Mouse (Mus musculus) limb, embryonic 10.5 days (tissue): ENCODE results near the gene Srbd1. TPM values are rescaled to one million over a fixed set of nuclear protein-coding genes. Genes with fewer than 3 reads are reported as not detected.
A peak's percentile ranks its signal among the peaks of the same experiment; 100 is the strongest.

Experiments used
- DNase-seq: peaks from one replicate; pipeline ENCODE4 v3.0.0-alpha.2; 2017; ENCODE audit warnings: low spot score
- H3K27ac ChIP-seq: fragments of 300-500 bp; sonication (generic); 2 replicates; pipeline ENCODE4 v1.5.1; 2016; ENCODE audit warnings: mild to moderate bottlenecking
- H3K27me3 ChIP-seq: fragments of 300-500 bp; sonication (generic); 2 replicates; pipeline ENCODE4 v1.6.1; 2016; ENCODE audit warnings: low read depth, mild to moderate bottlenecking; ENCODE audit not compliant: poor library complexity, severe bottlenecking
- H3K36me3 ChIP-seq: fragments of 300-500 bp; sonication (generic); 2 replicates; pipeline ENCODE4 v1.6.1; 2016; ENCODE audit warnings: mild to moderate bottlenecking, moderate library complexity
- H3K4me1 ChIP-seq: fragments of 300-500 bp; sonication (generic); 2 replicates; pipeline ENCODE4 v1.6.1; 2016
- H3K4me3 ChIP-seq: fragments of 300-500 bp; sonication (generic); 2 replicates; pipeline ENCODE4 v1.5.1; 2016; ENCODE audit warnings: mild to moderate bottlenecking, moderate library complexity
- H3K9me3 ChIP-seq: fragments of 300-500 bp; sonication (generic); replicated peaks from 2 replicates; pipeline ENCODE4 v1.6.1; 2016; ENCODE audit warnings: mild to moderate bottlenecking
- WGBS: fragments of 180-500 bp; shearing (Covaris S2); methylation state at CpG from one replicate; pipeline ENCODE4 v1.1.7; 2016; 5-methylcytosine and 5-hydroxymethylcytosine counted together
- polyA plus RNA-seq: library from polyadenylated mRNA; unstranded; fragments of >200 nt; fragmentation: Nextera tagmentation; extraction: Ambion mirVana; gene quantifications from 2 replicates; pipeline ENCODE4 v1.2.1, GENCODE M21; 2016

The Srbd1 gene
- polyA plus RNA-seq, 1 experiment from 2014 or later, result 24.5 TPM

- Histone ChIP-seq H3K4me3 (no peak overlapping the region), H3K27ac (no peak overlapping the region), H3K27me3 (peaks cover 76% of the 10 kb centered on the region), H3K36me3 (no peaks in the 10 kb centered on the region), H3K9me3 (no peaks in the 10 kb centered on the region), H3K4me1 (peaks cover 19% of the 10 kb centered on the region)
- DNase-seq, result peak; percentile 36
- WGBS, result 44% methylated on average over 14 of the region's 14 CpGs
Measured at GRCm38 (mm10) chr17:85949919-85950505, 195.0 kb downstream of the Srbd1 start.

DNA sequence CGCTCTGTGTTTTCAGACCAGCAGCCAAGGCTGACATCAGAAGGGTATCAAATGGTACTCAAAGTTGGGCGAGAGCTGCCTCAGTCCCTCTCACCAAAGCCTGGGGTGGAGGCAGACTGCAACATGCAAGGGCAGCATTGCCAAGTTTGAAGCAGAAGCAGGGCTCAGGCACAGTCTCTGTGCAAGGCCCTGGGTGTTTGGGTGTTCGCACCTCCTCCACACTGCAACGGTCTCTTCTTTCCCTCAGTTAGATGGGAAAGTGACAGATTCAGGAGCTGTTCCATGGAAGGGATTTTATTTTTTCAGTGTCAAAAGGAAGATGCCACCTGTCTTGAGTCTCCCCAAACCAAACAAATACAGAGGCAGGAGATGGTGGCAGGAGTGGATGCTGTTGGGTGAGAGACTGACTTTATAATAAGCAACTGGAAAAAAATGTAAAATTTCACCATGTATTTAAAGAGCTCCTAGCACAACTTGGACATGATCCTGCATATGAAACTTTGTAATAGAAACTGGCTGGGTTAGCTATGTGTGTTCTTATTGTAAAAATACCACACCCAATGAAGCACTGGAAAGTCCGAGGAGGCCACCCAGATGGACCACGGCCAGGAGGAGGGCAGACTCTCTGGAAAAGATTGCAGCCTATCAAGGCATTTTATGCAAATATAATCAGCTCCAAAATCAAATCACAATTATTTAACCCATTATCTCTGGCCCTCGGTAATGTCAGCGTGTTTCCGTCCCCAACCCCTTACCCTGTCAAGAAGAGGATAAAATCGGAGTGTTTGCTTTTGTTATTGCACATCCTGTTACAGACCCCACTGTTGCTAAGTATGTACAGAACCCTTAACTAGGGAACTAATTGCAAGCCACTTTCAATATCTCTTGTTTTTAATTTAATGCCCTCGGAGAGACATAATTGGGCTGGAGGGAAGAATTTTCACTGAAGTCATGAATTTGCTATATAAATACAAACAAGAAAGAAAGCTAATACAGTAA, 195.8 kb downstream of the Srbd1 start:
- no peaks in the 10 kb centered on the region for H3K36me3 ChIP-seq
- H3K27ac ChIP-seq, result no peak overlapping the region
- WGBS, result 82% methylated on average over 11 of the region's 11 CpGs
- peak; percentile 29 for DNase-seq
- H3K9me3 ChIP-seq, result no peaks in the 10 kb centered on the region
- no peak overlapping the region for H3K4me3 ChIP-seq
- H3K27me3 ChIP-seq, result peaks cover 78% of the 10 kb centered on the region
- peaks cover 27% of the 10 kb centered on the region for H3K4me1 ChIP-seq

DNA sequence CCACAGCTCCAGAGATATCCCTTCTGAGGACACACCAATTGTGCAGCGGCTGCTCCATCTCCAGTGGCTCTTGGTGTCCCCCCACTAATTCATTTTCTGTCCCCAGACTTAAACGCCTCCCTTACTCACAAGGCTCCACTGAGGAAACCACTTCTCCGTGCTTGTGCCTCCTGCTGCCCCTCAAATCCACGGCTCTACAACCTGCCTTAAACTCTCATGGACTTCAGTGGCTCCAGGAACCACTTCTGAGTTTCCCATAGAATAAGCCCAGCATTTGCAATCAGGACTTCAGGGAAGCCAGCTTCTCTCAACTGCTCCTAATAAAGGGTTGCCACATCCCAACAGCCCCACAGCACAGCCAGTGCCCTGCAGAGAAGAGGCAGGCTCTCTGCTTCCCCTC, 200.2 kb downstream of the Srbd1 start:
- Histone ChIP-seq H3K4me1 (peaks cover 39% of the 10 kb centered on the region), H3K9me3 (no peaks in the 10 kb centered on the region), H3K36me3 (no peaks in the 10 kb centered on the region), H3K27me3 (peaks cover 74% of the 10 kb centered on the region), H3K4me3 (no peak overlapping the region), H3K27ac (no peak overlapping the region)
- no peak for DNase-seq
- WGBS, result 90% methylated on average over 4 of the region's 4 CpGs

DNA sequence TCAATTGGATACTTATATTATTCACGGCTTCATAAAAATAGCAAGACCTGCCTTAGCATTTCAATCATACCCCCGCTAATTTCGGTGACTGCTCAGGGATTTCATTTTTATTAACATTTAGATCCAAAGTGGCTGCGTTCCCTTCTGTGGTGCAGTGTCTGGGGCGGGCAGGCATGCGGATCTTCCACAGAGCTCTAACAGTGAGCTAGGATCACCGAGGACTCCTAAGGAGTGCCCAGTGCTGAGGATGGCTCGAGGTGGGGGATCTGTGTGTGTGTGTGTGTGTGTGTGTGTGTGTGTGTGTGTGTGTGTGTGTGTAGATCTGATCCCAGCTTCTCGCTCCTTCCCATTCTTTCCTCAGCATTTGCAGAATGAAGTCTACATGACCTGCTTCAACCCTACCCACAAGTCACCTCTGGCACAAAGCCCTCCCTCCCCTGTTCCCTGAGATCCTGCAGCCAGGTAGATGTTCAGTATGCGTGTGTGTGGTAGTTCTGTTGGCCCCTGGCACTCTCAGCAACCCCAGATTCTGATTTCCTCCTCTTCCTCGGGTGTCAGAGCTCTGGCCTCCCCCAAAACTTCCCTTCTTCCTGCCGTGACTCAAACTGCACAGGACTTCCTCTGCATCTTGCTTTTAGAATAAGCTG, 200.9 kb downstream of the Srbd1 start:
- 86% methylated on average over 12 of the region's 12 CpGs for WGBS
- peak; percentile 28 for DNase-seq
- H3K4me3 ChIP-seq, result no peak overlapping the region
- H3K9me3 ChIP-seq, result no peaks in the 10 kb centered on the region
- H3K4me1 ChIP-seq, result peaks cover 34% of the 10 kb centered on the region
- H3K27ac ChIP-seq, result no peak overlapping the region
- H3K27me3 ChIP-seq, result peaks cover 75% of the 10 kb centered on the region
- H3K36me3 ChIP-seq, result no peaks in the 10 kb centered on the region

GRCm38 (mm10) chr17:85943551-85943981, 201.4 kb downstream of the Srbd1 start:
- peak; percentile 33 for DNase-seq
- Histone ChIP-seq H3K4me3 (no peak overlapping the region), H3K27ac (no peak overlapping the region), H3K27me3 (peaks cover 75% of the 10 kb centered on the region), H3K36me3 (no peaks in the 10 kb centered on the region), H3K4me1 (peaks cover 32% of the 10 kb centered on the region), H3K9me3 (no peaks in the 10 kb centered on the region)
- 61% methylated on average over 14 of the region's 14 CpGs for WGBS

- Histone ChIP-seq H3K4me1 (peaks cover 32% of the 10 kb centered on the region), H3K9me3 (no peaks in the 10 kb centered on the region), H3K36me3 (no peaks in the 10 kb centered on the region), H3K4me3 (no peak overlapping the region), H3K27ac (no peak overlapping the region), H3K27me3 (peaks cover 73% of the 10 kb centered on the region)
- no peak for DNase-seq
- 83% methylated on average over 5 of the region's 5 CpGs for WGBS
Measured at GRCm38 (mm10) chr17:85943071-85943470, 201.9 kb downstream of the Srbd1 start.

DNA sequence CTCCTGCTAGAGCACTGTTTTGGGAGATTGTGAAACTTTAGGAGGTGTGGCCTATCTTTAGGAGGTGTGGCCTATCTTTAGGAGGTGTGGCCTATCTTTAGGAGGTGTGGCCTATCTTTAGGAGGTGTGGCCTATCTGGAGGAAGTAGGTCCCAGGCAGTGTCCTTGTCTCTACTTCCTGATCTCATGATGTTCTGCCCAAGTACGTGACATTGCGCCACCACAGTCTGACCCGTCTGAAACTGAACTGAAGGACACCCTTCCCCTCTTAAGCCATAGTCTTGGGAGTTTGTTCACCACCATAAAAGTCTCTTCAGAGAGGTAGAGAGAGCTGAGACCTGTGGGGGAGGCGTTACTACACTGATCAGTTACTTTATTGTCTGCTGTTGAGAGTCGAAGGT, 202.9 kb downstream of the Srbd1 start:
- WGBS, result 94% methylated on average over 5 of the region's 5 CpGs
- Histone ChIP-seq H3K4me1 (peaks cover 32% of the 10 kb centered on the region), H3K36me3 (no peaks in the 10 kb centered on the region; the same call in 1 of the 2 replicates), H3K27ac (no peak overlapping the region), H3K9me3 (0 out of 2 replicates have a peak, but pooled peaks cover 2% of the 10 kb centered on the region), H3K4me3 (no peak overlapping the region), H3K27me3 (peaks cover 70% of the 10 kb centered on the region)
- DNase-seq, result no peak

DNA sequence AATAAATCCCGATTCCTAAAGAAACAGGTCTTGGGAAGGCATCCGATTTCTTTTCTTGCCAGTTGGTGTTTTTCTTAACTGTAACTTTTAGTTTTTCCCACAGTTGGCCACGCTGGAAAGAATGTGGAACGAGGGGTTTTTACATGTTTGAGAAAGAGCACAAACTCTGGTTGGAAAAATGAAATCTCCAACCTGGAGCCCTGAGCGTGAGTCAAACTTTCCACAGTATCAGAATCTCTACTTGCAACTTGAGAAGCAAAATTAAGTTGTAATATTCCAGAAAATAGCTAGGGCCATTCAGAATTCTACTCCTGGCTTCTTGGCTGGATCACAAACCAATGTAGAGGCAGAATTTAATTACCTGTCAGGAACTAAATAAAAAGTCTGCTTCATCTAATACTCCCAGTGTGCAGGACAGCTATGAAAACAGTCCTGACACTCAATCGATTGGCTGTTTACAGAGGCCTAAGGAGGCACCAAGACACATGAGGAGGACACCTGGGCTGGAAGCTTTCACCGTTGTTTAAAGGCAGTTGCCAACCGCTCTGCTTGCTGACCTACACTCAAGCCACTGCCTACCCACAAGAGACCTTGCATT, 203.7 kb downstream of the Srbd1 start:
- no peak for DNase-seq
- H3K4me3 ChIP-seq, result no peak overlapping the region
- peaks cover 66% of the 10 kb centered on the region for H3K27me3 ChIP-seq
- 0 out of 2 replicates have a peak, but pooled peaks cover 2% of the 10 kb centered on the region for H3K9me3 ChIP-seq
- WGBS, result 91% methylated on average over 8 of the region's 8 CpGs
- no peak overlapping the region for H3K27ac ChIP-seq
- H3K36me3 ChIP-seq, result no peaks in the 10 kb centered on the region; the same call in 1 of the 2 replicates
- H3K4me1 ChIP-seq, result peaks cover 32% of the 10 kb centered on the region

DNA sequence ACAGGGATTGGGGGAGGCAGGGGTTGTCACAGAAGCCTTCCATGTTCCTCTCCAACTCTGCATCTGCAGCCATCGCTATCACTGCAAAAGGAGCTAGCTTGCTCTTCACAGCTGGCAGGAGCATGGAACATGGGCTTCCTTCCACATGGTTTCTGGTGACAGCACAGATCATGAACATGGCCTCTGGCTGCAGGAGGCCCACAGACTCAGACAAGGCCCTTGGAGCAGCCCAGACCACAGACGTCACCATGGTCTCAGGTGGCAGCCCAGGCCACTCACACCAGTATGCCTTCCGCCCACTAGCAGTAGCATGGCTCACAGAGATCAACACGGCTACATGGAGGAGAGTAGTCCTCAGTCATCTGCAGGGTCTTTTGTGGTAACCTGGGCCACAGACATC, 207.8 kb downstream of the Srbd1 start:
- WGBS, result 91% methylated on average over 4 of the region's 4 CpGs
- Histone ChIP-seq H3K36me3 (no peaks in the 10 kb centered on the region; the same call in 1 of the 2 replicates), H3K4me3 (no peak overlapping the region), H3K27me3 (peaks cover 52% of the 10 kb centered on the region), H3K9me3 (0 out of 2 replicates have a peak, but pooled peaks cover 2% of the 10 kb centered on the region), H3K4me1 (peaks cover 42% of the 10 kb centered on the region), H3K27ac (0 out of 2 replicates have a peak overlapping the region, but pooled peaks have one; percentile 12)
- no peak for DNase-seq

GRCm38 (mm10) chr17:85935268-85935667, 209.7 kb downstream of the Srbd1 start:
- Histone ChIP-seq H3K9me3 (0 out of 2 replicates have a peak, but pooled peaks cover 2% of the 10 kb centered on the region), H3K27ac (peak overlapping the region; percentile 77; the same call in 1 of the 2 replicates), H3K4me1 (peaks cover 55% of the 10 kb centered on the region), H3K4me3 (no peak overlapping the region), H3K27me3 (peaks cover 45% of the 10 kb centered on the region), H3K36me3 (no peaks in the 10 kb centered on the region; the same call in 1 of the 2 replicates)
- 36% methylated on average over 10 of the region's 10 CpGs for WGBS
- peak; percentile 76 for DNase-seq
